Mouse (Mus musculus): ENCODE data around the gene Itpr2. TPM values are rescaled to one million over a fixed set of nuclear protein-coding genes. Genes with fewer than 3 reads are reported as not detected.
A peak's percentile ranks its signal among the peaks of the same experiment; 100 is the strongest.

Gene Itpr2
- 2.8 and 4.1 TPM in 2 replicates for polyA plus RNA-seq (2016; fragmentation: Nextera tagmentation; extraction: Ambion mirVana)

- Histone ChIP-seq H3K36me3 (no peaks in the 10 kb centered on the region), H3K9ac (peak within 1 kb of the TSS; percentile 50), H3K4me2 (peak within 1 kb of the TSS; percentile 90), H3K4me3 (peak within 1 kb of the TSS; percentile 66), H3K27ac (peak within 1 kb of the TSS; percentile 62), H3K4me1 (peaks cover 32% of the 10 kb centered on the region), H3K27me3 (replicated peaks) (peaks cover 52% of the 10 kb centered on the region), H3K9me3 (replicated peaks) (no peaks in the 10 kb centered on the region)
- 1% methylated on average over 70 of the region's 70 CpGs for WGBS (ENCODE audit: insufficient replicate concordance)
- ATAC-seq, result peak; percentile 93
Observed at GRCm38 (mm10) chr6:146501866-146502804, at the start of gene Itpr2. Gene Itpr2 (minus strand): TSS chr6:146502223.

- Histone ChIP-seq H3K4me2 (no peak overlapping the region), H3K4me1 (no peaks in the 10 kb centered on the region), H3K9me3 (replicated peaks) (no peaks in the 10 kb centered on the region), H3K9ac (no peak overlapping the region), H3K4me3 (no peak overlapping the region), H3K27ac (no peak overlapping the region), H3K36me3 (peaks cover 87% of the 10 kb centered on the region), H3K27me3 (replicated peaks) (no peaks in the 10 kb centered on the region)
- no peak for ATAC-seq
Observed at GRCm38 (mm10) chr6:146551326-146551725, 49.3 kb upstream of the Itpr2 start.

GRCm38 (mm10) chr6:146550421-146550820 is 48.4 kb upstream of the Itpr2 start:
- Histone ChIP-seq H3K9me3 (replicated peaks) (no peaks in the 10 kb centered on the region), H3K27me3 (replicated peaks) (no peaks in the 10 kb centered on the region), H3K4me3 (no peak overlapping the region), H3K4me1 (no peaks in the 10 kb centered on the region), H3K27ac (no peak overlapping the region), H3K36me3 (peaks cover 81% of the 10 kb centered on the region), H3K4me2 (no peak overlapping the region), H3K9ac (no peak overlapping the region)
- 75% methylated on average over 2 of the region's 2 CpGs for WGBS (ENCODE audit: insufficient replicate concordance)
- no peak for ATAC-seq

GRCm38 (mm10) chr6:146545289-146545865 is 43.4 kb upstream of the Itpr2 start:
- Histone ChIP-seq H3K4me2 (no peak overlapping the region), H3K4me1 (no peaks in the 10 kb centered on the region), H3K27ac (no peak overlapping the region), H3K9me3 (replicated peaks) (no peaks in the 10 kb centered on the region), H3K9ac (no peak overlapping the region), H3K36me3 (peaks cover 34% of the 10 kb centered on the region), H3K4me3 (no peak overlapping the region), H3K27me3 (replicated peaks) (no peaks in the 10 kb centered on the region)
- 63% methylated on average over 4 of the region's 5 CpGs for WGBS (ENCODE audit: insufficient replicate concordance)
- ATAC-seq, result no peak

- Histone ChIP-seq H3K4me2 (no peak overlapping the region), H3K4me3 (no peak overlapping the region), H3K27ac (no peak overlapping the region), H3K4me1 (no peaks in the 10 kb centered on the region), H3K27me3 (replicated peaks) (no peaks in the 10 kb centered on the region), H3K9ac (no peak overlapping the region), H3K9me3 (replicated peaks) (no peaks in the 10 kb centered on the region), H3K36me3 (peaks cover 27% of the 10 kb centered on the region)
- no peak for ATAC-seq
- WGBS (ENCODE audit: insufficient replicate concordance), result 88% methylated on average over 1 of the region's 1 CpGs
Observed at GRCm38 (mm10) chr6:146544622-146545021, 42.6 kb upstream of the Itpr2 start.

GRCm38 (mm10) chr6:146540386-146540785 is 38.4 kb upstream of the Itpr2 start:
- Histone ChIP-seq H3K9me3 (replicated peaks) (no peaks in the 10 kb centered on the region), H3K9ac (no peak overlapping the region), H3K4me2 (no peak overlapping the region), H3K27me3 (replicated peaks) (no peaks in the 10 kb centered on the region), H3K4me1 (no peaks in the 10 kb centered on the region), H3K27ac (no peak overlapping the region), H3K4me3 (no peak overlapping the region), H3K36me3 (no peaks in the 10 kb centered on the region)
- ATAC-seq, result no peak
- 61% methylated on average over 3 of the region's 3 CpGs for WGBS (ENCODE audit: insufficient replicate concordance)

- Histone ChIP-seq H3K4me2 (no peak overlapping the region), H3K27ac (no peak overlapping the region), H3K36me3 (no peaks in the 10 kb centered on the region), H3K9me3 (replicated peaks) (no peaks in the 10 kb centered on the region), H3K4me1 (no peaks in the 10 kb centered on the region), H3K9ac (no peak overlapping the region), H3K27me3 (replicated peaks) (no peaks in the 10 kb centered on the region), H3K4me3 (no peak overlapping the region)
- ATAC-seq, result no peak
- 47% methylated on average over 4 of the region's 4 CpGs for WGBS (ENCODE audit: insufficient replicate concordance)
Observed at GRCm38 (mm10) chr6:146538661-146539060, 36.6 kb upstream of the Itpr2 start.

GRCm38 (mm10) chr6:146538071-146538470 is 36.0 kb upstream of the Itpr2 start:
- H3K27ac ChIP-seq, result no peak overlapping the region
- no peaks in the 10 kb centered on the region for H3K4me1 ChIP-seq
- 53% methylated on average over 2 of the region's 2 CpGs for WGBS (ENCODE audit: insufficient replicate concordance)
- H3K36me3 ChIP-seq, result no peaks in the 10 kb centered on the region
- H3K27me3 ChIP-seq (replicated peaks), result no peaks in the 10 kb centered on the region
- H3K4me2 ChIP-seq, result no peak overlapping the region
- no peaks in the 10 kb centered on the region for H3K9me3 ChIP-seq (replicated peaks)
- ATAC-seq, result no peak
- no peak overlapping the region for H3K9ac ChIP-seq
- no peak overlapping the region for H3K4me3 ChIP-seq

GRCm38 (mm10) chr6:146537111-146537510 is 35.1 kb upstream of the Itpr2 start:
- H3K27ac ChIP-seq, result no peak overlapping the region
- no peaks in the 10 kb centered on the region for H3K9me3 ChIP-seq (replicated peaks)
- no peaks in the 10 kb centered on the region for H3K36me3 ChIP-seq
- no peak overlapping the region for H3K9ac ChIP-seq
- no peak overlapping the region for H3K4me3 ChIP-seq
- no peaks in the 10 kb centered on the region for H3K4me1 ChIP-seq
- WGBS (ENCODE audit: insufficient replicate concordance), result 73% methylated on average over 4 of the region's 4 CpGs
- no peak overlapping the region for H3K4me2 ChIP-seq
- ATAC-seq, result no peak
- H3K27me3 ChIP-seq (replicated peaks), result no peaks in the 10 kb centered on the region

- Histone ChIP-seq H3K36me3 (no peaks in the 10 kb centered on the region), H3K27ac (no peak overlapping the region), H3K4me3 (no peak overlapping the region), H3K27me3 (replicated peaks) (no peaks in the 10 kb centered on the region), H3K4me2 (no peak overlapping the region), H3K9me3 (replicated peaks) (no peaks in the 10 kb centered on the region), H3K9ac (no peak overlapping the region), H3K4me1 (no peaks in the 10 kb centered on the region)
- 80% methylated on average over 5 of the region's 5 CpGs for WGBS (ENCODE audit: insufficient replicate concordance)
- ATAC-seq, result no peak
Observed at GRCm38 (mm10) chr6:146535501-146535900, 33.5 kb upstream of the Itpr2 start.

GRCm38 (mm10) chr6:146533146-146533545 is 31.1 kb upstream of the Itpr2 start:
- Histone ChIP-seq H3K9ac (no peak overlapping the region), H3K4me1 (no peaks in the 10 kb centered on the region), H3K4me2 (no peak overlapping the region), H3K27me3 (replicated peaks) (no peaks in the 10 kb centered on the region), H3K4me3 (no peak overlapping the region), H3K27ac (no peak overlapping the region), H3K36me3 (no peaks in the 10 kb centered on the region), H3K9me3 (replicated peaks) (no peaks in the 10 kb centered on the region)
- 70% methylated on average over 4 of the region's 4 CpGs for WGBS (ENCODE audit: insufficient replicate concordance)
- ATAC-seq, result no peak

GRCm38 (mm10) chr6:146530769-146531168 is 28.7 kb upstream of the Itpr2 start:
- H3K27ac ChIP-seq, result no peak overlapping the region
- WGBS (ENCODE audit: insufficient replicate concordance), result 39% methylated on average over 5 of the region's 5 CpGs
- H3K36me3 ChIP-seq, result no peaks in the 10 kb centered on the region
- no peak for ATAC-seq
- no peaks in the 10 kb centered on the region for H3K4me1 ChIP-seq
- no peak overlapping the region for H3K4me2 ChIP-seq
- H3K4me3 ChIP-seq, result no peak overlapping the region
- no peak overlapping the region for H3K9ac ChIP-seq
- no peaks in the 10 kb centered on the region for H3K9me3 ChIP-seq (replicated peaks)
- H3K27me3 ChIP-seq (replicated peaks), result no peaks in the 10 kb centered on the region; the same call in 1 of the 2 replicates

Data from liver, embryonic 12.5 days (tissue).